Mouse (Mus musculus) C3H10T1/2 (cell line): Measurements from ENCODE around the gene Pdcl3. TPM values are rescaled to one million over a fixed set of nuclear protein-coding genes. Genes with fewer than 3 reads are reported as not detected.

Source experiments
- polyA plus RNA-seq, 2 experiments: library from polyadenylated mRNA; unstranded; fragments of >200 nt; fragmentation: generic; extraction: Trizol; gene quantifications; one replicate each; pipeline ENCODE4 v1.2.1; 2012; ENCODE audit warnings: missing spikeins in 2 of 2

Gene Pdcl3
- 10 to 100 TPM; 13.7 to 51.5 TPM for polyA plus RNA-seq

GRCm38 (mm10) chr1:38985308-38985707 lies at the start of gene Pdcl3:
Pdcl3 (plus strand) TSS chr1:38985608.

GRCm38 (mm10) chr1:38938849-38939248 lies 46.6 kb upstream of the Pdcl3 start, which contains the start of gene Nms:
Nms (plus strand) TSS chr1:38939149.

Other genes with a start within 250 kb of the Pdcl3 start
- not detected for gene Lonrf2, start 148.9 kb upstream of the Pdcl3 start, polyA plus RNA-seq
- 1 to 10 TPM; 2.5 to 9.0 TPM for gene Chst10, start 87.4 kb upstream of the Pdcl3 start, polyA plus RNA-seq
- not detected for gene Nms, start 46.5 kb upstream of the Pdcl3 start, polyA plus RNA-seq
- gene Npas2, start 208.1 kb downstream of the Pdcl3 start, polyA plus RNA-seq: under 1 TPM in 1 of 2 experiments, not detected in 1; 0.04 TPM